Mouse (Mus musculus) erythroblast, adult 5-6 weeks (primary cell): ENCODE measurements at regions not wholly inside any gene's neighbourhood (a gene's known extent, or its start where the extent isn't known, plus 50 kb on each side); places are given as distances from the start of the nearest gene placed in this dataset.

ENCODE experiments used
- ATAC-seq: replicated peaks from 2 replicates; pipeline ENCODE4 v1.8.0; 2016; ENCODE audit warnings: moderate number of reproducible peaks, mild to moderate bottlenecking, moderate TSS enrichment, inconsistent platforms; ENCODE audit not compliant: poor library complexity, low FRiP score, severe bottlenecking

DNA sequence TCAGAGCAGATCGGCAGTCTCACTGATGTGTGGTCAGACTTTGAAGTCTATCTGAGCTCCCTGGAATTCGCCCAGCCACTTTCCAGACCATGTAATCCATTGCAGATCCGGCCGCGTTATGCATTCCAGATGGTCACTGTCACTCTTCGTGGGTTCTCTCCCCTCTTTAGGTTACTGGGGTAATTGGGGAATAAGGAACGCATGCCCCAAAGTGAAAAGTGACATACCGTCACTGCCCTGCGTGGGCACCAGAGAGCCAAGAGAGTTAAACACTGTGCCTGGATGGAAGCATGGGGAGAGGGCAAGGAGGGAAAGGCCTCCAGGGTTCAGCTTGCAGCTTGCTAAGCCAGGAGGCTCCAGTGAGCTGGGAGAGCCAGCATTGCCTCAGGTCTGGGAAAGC, 108.0 kb downstream of the Gas1 start:
- no peak for ATAC-seq

DNA sequence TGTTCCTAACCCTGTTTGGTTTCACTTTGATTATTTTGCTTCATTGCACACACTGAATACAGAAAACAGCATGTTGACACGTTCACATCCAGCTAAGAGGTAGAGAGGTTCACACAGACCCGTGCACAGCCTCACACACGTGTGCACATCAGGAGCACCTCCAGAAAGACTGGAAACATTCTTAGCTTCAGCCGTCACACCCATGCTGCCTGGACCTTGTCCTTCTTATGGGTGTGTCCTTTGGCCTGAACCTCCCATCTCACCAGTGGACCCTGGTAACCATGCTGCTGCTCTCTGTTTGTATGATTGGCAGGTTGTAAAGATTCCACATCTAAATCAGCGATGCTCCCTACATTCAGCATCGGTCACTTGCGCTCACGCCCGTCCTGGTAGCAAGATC, 109.8 kb downstream of the Gas1 start:
- ATAC-seq: no peak

DNA sequence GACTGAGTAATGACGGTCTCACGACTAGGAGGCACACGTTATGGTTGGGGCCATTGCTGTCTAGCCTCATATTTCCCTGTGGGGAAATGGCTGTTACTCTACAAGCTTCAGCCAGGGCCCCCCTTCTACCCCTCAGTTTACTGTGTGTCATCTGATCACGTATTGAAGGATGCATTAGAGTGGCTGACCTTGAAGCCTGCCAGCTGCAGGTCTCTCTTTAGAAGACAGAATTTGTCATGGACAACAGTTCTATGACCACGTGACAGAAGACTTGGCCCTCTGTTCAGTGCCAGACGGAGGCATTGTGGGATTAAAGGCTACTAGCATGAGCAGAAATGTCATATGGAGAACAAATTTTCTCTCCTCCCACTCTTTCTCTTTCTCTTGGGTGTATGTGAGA, 115.6 kb downstream of the Gas1 start:
- ATAC-seq: no peak

DNA sequence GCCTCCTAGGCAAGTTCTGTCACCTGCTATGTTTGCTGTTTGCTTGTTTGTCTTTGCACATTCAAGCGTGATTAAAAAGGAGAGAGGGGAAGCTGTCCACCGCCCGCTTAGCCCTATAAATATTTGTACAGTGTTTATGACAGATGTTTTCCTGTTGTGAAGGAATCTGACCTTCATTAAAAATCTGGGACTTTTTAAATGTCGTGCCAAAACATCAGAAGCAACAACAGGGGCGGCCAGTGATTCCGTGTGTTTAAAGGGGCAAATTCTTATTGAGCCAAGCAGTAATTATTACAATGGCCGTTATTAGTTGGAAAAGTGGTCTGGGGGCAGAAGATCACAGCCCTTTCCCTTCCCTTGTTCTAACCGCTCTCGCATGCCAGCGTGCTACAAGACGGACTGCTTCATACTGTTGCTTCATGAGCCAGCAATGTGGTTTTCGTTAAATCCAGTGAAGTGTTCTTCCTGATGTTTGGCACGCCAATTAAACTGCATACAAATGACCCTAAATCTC, 119.3 kb downstream of the Gas1 start:
- no peak for ATAC-seq

DNA sequence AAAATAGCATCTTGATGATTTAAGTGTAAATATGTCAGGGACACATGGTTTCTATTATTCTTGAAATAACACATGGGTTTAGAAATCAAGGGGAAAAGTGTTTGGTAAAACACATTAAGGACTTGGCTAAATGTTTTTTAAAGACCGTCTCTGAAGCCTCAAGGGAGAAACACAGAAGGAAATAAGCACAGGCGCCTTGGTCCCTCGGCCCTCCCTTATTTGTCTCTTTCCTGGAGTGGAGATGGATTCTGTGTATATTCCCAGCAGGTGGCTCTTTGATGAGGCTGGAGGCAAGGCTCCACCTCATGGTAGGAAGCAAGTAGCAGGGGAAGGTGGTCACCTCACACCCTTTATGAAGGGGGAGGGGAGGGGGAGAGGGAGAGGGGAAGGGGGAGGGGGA, 122.6 kb downstream of the Gas1 start:
- ATAC-seq: no peak

DNA sequence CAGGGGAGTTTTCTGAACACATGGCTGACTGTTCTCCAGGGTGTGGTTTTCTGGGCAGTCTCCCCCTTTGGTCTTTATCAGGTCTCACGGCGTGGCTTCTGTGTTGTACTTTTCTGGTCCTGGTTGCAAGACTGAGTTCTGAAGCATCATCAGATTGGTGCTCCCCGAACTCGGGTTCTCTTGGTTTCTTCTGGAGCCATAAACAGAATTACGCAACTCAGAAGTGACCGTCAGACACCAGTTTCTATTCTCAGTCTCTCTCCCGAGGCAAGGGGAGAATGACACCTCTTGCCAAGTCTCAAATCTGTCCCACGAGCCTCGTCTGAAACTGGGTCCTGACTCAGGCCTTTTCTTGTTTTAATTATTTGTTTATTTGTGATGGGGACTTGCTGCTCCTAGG, 123.1 kb downstream of the Gas1 start:
- no peak for ATAC-seq

DNA sequence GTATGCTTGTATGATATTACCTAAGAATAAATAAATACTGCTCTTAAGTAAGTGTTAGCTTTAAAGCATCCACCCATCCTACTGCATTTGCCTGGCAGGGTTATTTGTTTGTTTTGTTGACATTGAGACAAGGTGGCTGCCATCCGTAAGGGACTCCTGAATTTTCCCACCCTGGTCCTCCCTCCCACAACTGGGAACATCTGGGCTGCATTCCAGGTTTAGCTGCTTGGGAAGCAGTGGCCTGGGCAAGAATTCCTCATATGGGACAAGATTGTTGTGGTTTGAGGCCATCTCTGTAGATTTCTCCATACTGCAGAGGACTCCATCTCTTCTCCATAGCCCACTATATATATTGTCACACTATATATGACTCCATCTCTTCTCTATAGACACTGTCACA, 125.3 kb downstream of the Gas1 start:
- ATAC-seq: no peak

DNA sequence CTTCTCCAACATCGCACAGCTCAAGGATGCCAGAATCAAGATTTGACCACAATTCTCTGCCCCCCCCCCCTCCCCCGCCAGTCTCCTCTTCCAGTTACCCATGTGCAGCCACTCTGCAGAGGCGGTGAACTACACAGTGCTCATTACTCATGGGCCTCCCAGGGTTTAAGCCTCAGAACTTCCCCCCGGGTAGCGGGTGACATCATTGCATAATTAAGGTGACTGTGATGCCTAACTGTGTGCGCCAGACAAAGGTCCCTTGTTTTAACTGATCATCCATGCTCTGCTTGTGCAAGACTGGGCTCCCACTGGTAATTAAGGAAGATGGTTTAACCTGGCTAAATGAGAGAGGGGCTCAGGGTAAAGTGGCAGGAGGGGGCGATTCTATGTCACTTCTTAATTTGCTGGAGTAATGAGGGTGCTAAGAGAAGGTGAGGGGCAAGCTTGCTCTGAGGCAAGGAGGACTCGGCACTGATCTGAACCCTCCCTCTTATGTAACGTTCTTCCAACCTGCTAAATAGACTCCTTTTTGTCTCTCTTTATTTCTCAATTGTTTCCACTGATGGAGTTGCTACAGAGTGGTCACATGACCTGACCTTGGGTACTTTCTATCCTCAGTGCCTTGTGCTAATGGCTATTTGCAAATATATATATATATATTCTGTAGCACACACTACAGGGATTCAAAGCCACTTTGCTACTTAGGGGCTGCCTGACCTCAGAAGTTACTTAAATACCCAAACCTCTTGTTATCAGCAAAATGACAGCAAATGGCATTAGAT, 126.2 kb downstream of the Gas1 start:
- no peak for ATAC-seq

DNA sequence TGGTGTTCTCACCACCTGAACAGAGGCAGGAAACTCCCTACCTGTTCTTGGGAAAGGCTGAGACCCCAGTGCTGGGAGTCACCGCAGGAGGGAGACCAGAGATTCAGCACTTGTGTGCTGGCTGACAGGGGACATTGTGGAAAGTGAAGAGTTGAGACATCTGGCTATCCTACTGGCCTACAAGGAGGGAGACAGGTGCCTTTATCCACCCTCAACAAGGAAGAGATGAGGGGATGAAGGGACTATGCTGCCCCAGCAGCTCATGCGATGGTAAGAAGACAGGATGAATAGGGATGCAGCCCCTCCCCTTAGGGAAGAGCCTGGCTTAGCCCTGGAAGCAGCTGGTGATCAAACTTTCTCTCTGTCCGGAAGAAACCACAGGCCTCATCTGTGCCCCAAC, 127.5 kb downstream of the Gas1 start:
- ATAC-seq: no peak

DNA sequence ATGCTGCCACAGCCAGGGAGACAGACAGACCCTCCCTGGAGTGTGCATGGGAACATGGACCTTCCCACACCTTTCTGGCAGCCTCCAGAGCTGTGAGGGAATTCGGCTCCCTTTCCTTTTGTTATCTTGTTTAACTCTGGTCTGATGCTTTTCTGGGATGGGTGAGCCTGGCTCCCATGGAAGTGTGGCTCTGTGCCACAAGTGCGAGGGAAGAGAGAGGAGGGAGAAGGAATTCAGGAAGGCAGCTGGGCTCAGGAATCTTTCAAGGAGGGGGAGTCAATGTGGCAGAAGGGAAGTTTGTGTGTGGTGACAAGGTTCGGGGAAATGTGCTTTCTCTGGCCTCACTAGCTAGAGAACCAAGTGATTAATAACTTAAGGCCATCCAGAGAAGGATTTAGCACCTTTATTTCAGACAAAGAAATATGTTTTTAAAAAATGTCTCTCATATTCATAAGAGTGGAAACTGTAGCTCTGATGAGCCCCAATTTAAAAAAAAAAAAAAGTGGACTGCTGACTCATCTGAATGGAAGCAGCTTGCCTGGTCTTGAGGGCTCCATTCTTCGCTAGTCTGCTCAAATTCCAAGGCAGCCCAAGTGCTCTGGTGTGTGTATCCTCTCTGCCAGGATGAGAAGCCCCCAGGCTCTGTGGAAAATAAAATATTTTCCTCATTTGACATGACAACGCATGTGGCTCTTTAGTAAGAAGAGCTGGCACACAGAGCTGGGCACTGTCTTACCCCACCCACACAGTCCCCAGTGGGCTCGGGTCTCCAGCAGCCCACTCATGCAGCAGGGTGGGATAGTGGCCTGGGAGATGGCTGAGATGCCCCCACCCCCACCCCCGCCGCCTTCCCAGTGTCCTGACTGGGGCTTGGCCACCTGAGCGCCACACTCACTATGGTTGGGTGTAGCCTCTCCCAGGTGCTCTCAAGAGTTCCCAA, 129.1 kb downstream of the Gas1 start:
- ATAC-seq: no peak

DNA sequence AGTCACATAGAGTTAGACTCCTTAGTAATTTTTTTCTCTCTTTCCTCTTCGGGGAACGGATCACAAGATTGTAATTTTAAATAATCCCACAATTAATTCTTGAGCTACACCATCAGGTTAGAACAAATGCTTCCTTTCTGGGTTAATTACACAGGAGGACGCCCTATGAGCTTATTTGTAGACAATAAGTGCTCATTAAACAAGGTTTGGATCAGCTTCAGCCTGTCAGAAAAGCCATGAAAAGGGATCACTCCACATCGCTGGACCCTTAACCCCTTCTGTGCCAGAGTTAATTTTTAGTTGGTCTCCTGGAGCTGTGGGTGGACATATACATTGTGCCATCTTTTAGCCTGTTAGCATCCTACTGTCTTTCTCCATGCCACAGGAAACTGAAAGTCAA, 131.4 kb downstream of the Gas1 start:
- ATAC-seq: no peak

DNA sequence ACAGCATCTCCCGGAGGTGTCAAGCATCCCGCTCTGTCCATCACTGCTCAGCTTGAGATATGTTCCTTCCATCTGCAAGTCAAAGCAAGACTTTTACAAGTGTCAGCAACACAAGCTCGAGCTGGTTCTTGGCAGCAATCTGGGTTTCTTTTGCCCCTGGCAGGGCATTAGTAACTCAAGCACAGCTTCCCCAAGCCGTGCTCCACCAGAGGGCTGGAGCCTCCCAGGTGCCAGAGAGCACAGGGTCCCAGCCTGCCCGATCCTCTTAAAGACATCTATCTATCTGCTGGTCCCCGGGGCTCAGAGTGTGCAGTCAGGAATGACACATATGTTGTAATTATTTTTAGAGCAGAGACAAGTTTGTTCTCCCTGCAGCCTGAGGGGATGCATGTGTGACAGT, 132.3 kb downstream of the Gas1 start:
- ATAC-seq: no peak

DNA sequence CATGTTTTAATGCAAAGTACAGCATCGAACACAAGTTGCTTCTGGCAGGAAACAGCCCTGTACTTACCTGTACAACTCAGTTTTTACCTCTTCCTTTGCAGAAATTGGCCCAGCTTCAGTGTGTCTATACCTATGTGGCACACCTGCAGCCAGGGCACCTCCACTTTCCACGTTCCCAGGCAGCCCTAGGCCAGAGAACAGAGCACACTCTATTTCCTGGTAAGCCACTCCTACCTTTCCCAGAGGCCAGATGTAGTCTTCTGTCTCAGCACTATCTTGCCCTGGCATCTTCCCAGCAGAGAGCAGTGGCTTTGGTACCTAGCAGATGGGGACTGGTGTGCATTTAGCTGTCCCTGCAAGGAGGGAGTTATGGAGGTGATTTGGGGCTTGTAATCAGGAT, 134.7 kb downstream of the Gas1 start:
- ATAC-seq: no peak

DNA sequence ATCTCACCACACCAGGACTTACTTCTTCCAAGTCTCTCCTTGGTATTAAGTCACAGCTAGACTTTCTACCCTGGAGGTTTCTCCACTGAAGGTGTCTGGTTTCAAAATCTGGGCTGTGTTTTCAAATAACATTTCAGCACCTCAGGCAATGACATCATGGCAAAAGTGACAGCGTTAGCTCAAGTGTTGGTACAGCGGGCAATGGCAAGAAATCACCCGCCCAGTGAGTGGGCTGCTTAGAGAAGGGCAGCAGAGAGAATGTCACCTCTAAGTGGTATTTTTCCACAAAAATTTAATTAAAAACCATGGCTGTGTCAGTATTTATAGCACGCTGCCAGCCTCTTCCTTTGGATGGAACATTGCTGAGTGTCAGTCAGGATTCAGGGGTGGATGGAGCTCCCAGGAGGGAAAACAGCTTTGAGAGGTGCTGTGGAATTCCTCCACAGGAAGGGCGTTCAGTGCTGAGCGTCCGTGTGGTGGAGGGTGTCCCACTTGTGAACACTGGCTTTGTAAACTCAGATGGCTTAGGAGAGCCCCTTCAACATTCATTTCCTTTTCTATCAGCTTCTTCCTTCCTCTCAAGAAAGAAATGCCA, 141.5 kb downstream of the Gas1 start:
- ATAC-seq: no peak

DNA sequence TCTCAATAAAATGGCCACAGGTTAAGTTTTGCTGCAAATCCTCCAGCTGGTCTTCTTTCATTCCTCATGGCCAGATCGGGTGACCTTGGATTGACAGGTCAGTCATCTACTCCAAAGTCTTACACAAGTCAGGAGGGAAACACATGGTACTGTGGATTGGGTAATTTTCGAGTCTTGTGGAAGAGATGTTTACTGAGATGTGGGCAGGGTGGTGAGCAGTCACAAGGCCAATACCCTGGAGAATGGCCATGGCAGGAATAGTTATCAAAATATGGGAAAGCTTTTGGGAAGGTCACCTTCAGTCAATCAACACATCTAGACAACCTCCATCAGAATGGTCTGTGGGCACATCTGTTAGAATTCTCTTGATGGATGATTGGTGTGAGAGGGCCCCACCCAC, 144.0 kb downstream of the Gas1 start:
- ATAC-seq: no peak

DNA sequence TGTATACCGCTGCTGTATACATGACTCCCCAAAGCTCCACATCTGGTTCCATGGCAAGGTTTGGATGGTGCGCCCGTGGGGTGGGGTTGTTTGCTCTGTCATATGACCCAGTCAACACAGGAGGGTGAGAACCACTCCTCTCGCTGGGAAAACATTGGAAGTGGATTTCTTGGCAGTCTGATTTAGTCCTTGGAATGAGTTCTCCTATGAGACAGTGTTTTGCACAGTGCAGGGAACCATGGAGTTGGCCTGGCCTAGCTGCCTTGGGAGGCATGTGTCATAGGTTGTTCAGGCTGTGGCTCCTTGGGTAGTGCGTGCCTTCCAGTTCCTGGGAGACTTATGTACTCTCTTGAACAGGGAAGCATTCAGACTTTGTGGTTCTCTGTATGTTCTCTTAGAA, 144.6 kb downstream of the Gas1 start:
- ATAC-seq: no peak

DNA sequence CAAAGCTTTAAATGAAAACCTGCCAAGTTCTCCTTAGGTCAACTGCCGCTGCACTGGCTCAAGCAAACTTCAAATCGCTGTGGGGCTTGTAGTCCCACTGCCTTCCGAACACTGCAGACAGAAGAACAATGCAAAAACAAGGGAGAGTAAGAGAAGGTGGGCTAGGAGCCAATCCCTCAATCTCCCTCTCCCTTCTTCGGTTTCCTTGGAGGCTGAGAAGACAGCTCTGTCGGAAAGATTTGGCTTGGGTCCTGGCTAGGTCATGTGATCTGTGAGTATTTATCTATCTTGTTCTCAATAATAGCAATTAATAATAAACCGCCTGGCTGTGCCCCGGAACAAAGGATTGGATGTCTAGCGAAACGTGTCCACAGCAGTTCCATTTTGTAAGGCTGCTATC, 147.6 kb downstream of the Gas1 start:
- no peak for ATAC-seq

DNA sequence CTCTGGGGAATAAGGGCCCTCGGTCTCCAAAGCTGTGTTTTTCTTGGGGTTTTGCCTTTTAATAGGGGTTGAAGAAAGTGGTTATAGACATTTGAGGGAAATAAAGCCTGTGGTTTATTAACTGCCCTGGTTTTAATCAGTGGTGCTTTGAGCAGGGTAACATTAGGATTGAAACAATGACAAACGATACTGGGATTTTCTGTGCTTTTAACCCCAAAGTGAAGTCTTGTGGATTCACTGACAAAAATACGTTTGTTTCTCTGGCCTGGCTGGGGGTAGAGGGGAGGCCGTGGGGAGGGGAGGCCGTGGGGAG, 157.0 kb downstream of the Gas1 start:
- ATAC-seq: no peak

DNA sequence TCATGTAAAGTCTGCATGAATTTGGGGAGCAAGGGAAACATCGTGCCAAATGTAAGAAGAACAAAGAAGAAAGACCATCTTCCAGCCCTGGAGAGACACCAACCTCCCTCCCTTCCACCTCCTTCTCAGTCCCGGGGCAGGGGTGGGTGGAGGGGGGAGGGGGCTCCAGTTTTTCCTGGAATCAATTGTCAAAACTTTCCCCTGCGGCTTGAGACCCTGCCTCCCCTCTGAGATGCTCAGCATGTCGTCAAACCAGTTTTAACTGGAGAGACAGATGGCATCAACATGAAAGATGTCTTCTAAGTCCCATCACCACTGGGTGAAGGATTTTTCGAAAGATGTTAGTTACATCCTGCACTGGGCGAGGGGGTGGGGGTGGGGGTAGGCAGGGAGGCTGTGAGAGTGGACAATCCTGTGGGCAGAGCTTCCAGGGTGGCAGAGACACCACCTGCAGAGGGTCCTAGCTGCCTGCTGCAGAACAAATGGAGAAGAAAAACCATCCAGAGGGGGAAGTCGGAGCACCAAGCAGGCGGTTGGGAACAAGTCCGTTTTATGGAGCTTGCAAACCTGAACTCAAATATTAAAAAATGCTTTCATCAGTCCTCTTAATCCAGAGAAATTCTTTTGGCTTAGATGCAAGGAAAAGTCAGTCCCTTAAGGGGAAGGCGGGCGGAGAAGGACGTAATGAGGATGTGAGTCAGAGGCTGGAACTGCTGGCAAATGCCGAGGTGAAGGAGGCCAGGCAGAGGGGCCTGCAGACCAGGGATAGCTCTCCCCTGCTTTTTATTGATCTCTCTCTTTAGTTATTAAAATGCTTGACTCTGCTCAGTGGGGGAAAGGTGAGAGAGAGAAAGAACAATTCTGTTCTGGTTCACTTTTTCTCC, 157.6 kb downstream of the Gas1 start:
- no peak for ATAC-seq

DNA sequence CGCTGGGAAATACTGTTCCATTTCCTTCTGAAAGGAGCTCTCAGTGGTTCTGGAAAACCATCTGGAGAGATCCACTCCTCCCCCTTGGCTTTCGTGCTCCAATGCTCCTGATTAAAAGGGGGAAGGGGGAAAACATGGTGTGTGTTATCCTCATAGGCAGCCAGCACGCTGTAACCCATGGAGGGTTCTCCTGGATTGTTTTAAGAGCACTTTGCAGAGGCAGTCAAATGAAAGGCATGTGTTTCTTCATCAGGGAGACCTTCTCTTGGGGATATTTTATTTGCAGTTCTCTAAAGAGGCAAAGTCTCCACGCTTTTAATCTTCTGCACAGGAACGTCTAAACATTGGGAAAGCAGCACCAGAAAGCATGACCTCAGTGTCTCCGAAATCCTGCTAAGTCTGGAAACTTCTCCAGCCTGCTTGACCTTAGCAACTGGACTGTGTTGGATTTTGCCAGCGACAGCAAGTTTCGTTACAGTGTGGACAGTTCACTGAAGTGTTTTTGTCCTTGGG, 161.3 kb downstream of the Gas1 start:
- ATAC-seq: no peak
